Mouse (Mus musculus) megakaryocyte, embryonic 14.5 days (primary cell): Measurements from ENCODE around the gene Fkbp5.

Experiments used
- FLI1 ChIP-seq: IDR thresholded peaks from 2 replicates; pipeline ENCODE4 v1.6.1; 2012; ENCODE audit warnings: low read length, inconsistent platforms, mixed read lengths
- GATA1 ChIP-seq: IDR thresholded peaks from 3 replicates; pipeline ENCODE4 v1.6.1; 2012; ENCODE audit warnings: mixed read lengths, low read length, inconsistent platforms, borderline replicate concordance

DNA sequence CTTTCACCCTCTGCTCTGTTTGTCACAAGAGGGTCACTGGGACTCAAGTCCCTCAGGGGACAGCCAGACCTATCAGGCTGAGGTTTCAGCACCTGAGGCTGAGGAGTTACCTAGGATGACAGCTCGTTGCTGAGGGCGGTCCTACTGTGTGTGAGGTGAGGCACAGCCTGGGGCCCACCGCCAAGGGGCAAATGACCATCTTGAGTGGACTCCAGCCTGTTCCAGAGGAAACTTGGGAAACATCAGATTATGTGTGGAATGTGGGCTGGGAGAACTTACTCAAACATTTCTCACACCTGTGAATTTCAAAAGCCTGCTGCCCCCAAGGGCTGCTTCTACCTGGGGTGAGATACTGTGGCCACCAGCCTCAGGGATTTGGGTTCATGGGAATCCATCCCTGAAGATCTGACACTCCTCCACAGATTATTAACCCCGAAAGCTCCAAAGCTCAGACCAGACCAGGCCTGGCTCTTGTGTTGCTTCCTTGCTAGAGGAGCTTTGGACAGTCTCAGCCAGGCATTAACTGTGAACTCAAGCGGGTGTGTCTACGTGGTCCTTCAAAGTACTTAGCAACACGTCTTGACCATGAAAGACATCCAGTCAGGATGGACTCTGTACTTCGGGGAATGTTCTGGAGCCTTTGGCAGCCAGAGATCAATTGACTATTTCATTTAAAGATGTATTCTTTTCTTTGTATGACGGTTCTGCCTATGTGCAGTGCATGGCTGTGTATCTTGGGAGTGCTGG is 156.6 kb downstream of the Fkbp5 start:
- TF ChIP-seq FLI1, result no peak
- TF ChIP-seq GATA1, result no peak
